Mouse (Mus musculus) C2C12 (cell line): ENCODE data around the gene Erich3. TPM values are rescaled to one million over a fixed set of nuclear protein-coding genes. Genes with fewer than 3 reads are reported as not detected.
A peak's percentile ranks its signal among the peaks of the same experiment; 100 is the strongest.

Source experiments
- H3K27me3 ChIP-seq: one replicate; pipeline ENCODE4 v1.6.1; 2011; ENCODE audit not compliant: control insufficient read depth, insufficient read depth, insufficient read length
- H3K36me3 ChIP-seq: one replicate; pipeline ENCODE4 v1.6.1; 2011; ENCODE audit not compliant: control insufficient read depth, insufficient read depth
- H3K4me3 ChIP-seq: one replicate; pipeline ENCODE4 v1.5.1; 2011; ENCODE audit warnings: mild to moderate bottlenecking, control low read depth; ENCODE audit not compliant: poor library complexity, insufficient read depth, severe bottlenecking
- H3K79me2 ChIP-seq: one replicate; pipeline ENCODE4 v1.6.1; 2011; ENCODE audit not compliant: control insufficient read depth, insufficient read depth
- H3K79me3 ChIP-seq: one replicate; pipeline ENCODE4 v1.6.1; 2011; ENCODE audit warnings: low read depth, control low read depth
- H3ac ChIP-seq: one replicate; pipeline ENCODE3; 2011; ENCODE audit warnings: low read depth; ENCODE audit not compliant: control insufficient read depth, insufficient read length
- CEBPB ChIP-seq: IDR thresholded peaks from one replicate; pipeline ENCODE4 v1.6.1; 2011; ENCODE audit warnings: low read depth, mild to moderate bottlenecking, control low read depth, moderate library complexity
- CTCF ChIP-seq: IDR thresholded peaks from one replicate; pipeline ENCODE4 v1.5.1; 2011; ENCODE audit not compliant: control insufficient read depth, insufficient read depth, insufficient read length
- FOSL1 ChIP-seq: IDR thresholded peaks from one replicate; pipeline ENCODE4 v1.8.0; 2011; ENCODE audit warnings: mild to moderate bottlenecking, low read length; ENCODE audit not compliant: poor library complexity, insufficient read depth, severe bottlenecking
- MAX ChIP-seq: IDR thresholded peaks from one replicate; pipeline ENCODE4 v1.6.1; 2011; ENCODE audit warnings: mild to moderate bottlenecking, control low read depth
- MYOD1 ChIP-seq: IDR thresholded peaks from one replicate; pipeline ENCODE4 v1.6.1; 2011; ENCODE audit warnings: low read depth; ENCODE audit not compliant: control insufficient read depth, insufficient read length
- MYOG ChIP-seq: IDR thresholded peaks from one replicate; pipeline ENCODE4 v1.6.1; 2011; ENCODE audit not compliant: control insufficient read depth, insufficient read length; ENCODE audit errors: extremely low read depth
- USF1 ChIP-seq: IDR thresholded peaks from one replicate; pipeline ENCODE4 v1.6.1; 2011; ENCODE audit warnings: low read depth, mild to moderate bottlenecking, control low read depth, moderate library complexity
- polyA plus RNA-seq: library from polyadenylated mRNA; unstranded; fragments of >200 nt; fragmentation: generic; extraction: Trizol; gene quantifications from one replicate; pipeline ENCODE4 v1.2.1, GENCODE M21; 2012; ENCODE audit warnings: missing spikeins

Erich3 gene
- polyA plus RNA-seq, 1 experiment, result 0.01 TPM

DNA sequence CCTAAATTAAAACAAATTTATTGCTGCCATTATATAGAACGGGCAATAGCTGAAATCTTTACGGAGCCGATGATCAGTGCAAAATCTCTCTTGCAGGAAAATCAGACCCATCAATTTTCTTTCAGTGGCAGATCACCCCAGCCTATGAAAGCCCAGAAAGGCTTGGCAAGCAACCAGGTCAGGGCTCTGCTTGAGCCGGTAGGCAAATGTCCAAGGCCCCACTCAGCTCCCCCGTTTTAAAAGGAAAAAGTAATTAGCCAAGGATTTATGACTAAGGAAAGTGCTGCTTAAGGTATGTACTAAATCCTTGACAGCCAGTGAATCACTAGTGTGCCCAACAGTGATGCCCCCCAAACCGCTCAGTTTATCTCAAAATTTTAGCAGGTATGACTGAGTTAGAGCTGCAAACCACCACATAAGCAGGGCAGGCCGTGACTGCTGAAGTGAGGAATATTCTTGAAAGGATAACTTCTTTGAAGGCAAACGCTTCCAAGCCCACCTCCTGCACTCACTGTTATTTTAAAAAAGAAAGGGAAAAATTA, 137.3 kb downstream of the Erich3 start:
- Histone ChIP-seq H3K27me3 (no peaks in the 10 kb centered on the region), H3K79me3 (no peaks in the 10 kb centered on the region), H3ac (no peak overlapping the region), H3K36me3 (no peaks in the 10 kb centered on the region), H3K4me3 (no peak overlapping the region), H3K79me2 (no peaks in the 10 kb centered on the region)
- TF ChIP-seq USF1, result no peak
- no peak for TF ChIP-seq CEBPB
- TF ChIP-seq MAX, result no peak
- TF ChIP-seq MYOG, result no peak

DNA sequence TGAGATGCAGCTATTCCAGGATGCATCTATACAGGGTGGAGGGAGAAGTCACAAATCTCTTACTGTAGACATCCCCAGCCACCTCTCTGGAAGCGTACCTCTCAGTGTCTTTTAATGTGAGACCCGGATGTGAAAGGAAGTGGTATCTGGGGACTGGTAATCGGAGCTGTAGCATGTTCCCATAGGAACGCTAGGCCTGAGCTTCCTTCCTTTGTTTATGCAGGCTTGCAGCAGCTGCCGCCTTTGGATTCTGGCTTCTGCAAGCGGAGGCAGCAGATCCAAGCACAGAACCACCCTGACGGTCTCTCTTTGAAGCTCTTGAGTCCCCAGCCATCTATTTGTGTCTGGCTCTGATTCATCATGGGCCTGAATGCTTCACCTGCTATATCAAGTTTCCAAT, 143.0 kb downstream of the Erich3 start:
- TF ChIP-seq MYOD1, result peak; percentile 6
- TF ChIP-seq USF1, result no peak
- no peak overlapping the region for H3ac ChIP-seq
- H3K27me3 ChIP-seq, result no peaks in the 10 kb centered on the region
- no peaks in the 10 kb centered on the region for H3K79me3 ChIP-seq
- H3K79me2 ChIP-seq, result no peaks in the 10 kb centered on the region
- H3K36me3 ChIP-seq, result no peaks in the 10 kb centered on the region
- no peak overlapping the region for H3K4me3 ChIP-seq

DNA sequence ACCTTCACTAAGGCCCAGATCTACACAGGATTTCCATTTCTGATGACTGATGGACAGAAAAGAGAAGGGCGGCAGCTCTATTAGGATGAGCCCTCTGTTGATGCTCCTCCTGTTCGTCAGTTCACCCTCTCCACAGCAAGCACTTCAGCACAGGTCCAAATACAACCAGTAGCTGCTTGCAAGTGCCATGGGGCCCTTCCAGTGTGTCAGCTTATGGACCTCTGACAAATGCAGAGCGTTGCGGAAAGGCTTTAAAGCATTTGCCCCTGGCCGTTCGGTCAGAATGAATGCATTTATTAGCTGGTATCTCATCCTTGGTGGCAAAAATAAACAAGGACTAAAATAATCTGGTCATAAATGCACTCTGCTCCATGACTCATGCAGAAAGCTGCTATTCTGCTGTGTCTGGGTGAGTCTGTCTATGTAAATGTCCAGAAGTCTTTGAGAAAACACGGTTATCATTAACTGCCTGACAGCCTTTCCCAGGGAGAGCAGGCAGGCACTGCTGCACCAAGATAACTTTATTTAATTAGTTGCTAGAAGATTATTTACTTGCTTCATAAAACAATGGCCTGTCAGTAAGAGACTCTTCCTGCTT, 146.7 kb downstream of the Erich3 start:
- TF ChIP-seq FOSL1 (no peak), CEBPB (no peak), MAX (no peak), CTCF (no peak), MYOG (no peak), USF1 (no peak), MYOD1 (no peak)
- Histone ChIP-seq H3K36me3 (no peaks in the 10 kb centered on the region), H3K79me3 (no peaks in the 10 kb centered on the region), H3K4me3 (no peak overlapping the region), H3K79me2 (no peaks in the 10 kb centered on the region), H3ac (no peak overlapping the region), H3K27me3 (no peaks in the 10 kb centered on the region)

DNA sequence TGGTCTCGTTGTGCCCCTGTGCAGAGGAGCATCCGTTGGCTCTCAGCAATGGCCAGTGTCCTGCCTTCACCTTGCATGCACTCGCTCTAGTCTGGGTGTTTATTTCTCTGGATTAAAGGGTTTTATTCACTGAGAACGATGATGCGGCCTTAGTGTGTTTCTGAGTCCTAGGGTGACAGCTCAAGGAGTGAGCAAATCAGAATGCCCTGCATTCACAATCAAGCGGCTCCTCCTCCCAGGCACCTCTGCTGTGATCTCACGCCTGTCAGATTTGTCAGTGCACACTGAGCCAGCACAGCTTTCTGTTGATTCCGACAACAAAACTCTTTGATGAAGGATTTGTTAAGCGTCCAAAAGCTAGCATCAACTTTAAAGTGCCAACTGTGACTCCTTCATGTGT, 147.6 kb downstream of the Erich3 start:
- no peak overlapping the region for H3K4me3 ChIP-seq
- H3K27me3 ChIP-seq, result no peaks in the 10 kb centered on the region
- no peaks in the 10 kb centered on the region for H3K79me2 ChIP-seq
- H3ac ChIP-seq, result no peak overlapping the region
- H3K79me3 ChIP-seq, result no peaks in the 10 kb centered on the region
- H3K36me3 ChIP-seq, result no peaks in the 10 kb centered on the region
- TF ChIP-seq USF1, result no peak

DNA sequence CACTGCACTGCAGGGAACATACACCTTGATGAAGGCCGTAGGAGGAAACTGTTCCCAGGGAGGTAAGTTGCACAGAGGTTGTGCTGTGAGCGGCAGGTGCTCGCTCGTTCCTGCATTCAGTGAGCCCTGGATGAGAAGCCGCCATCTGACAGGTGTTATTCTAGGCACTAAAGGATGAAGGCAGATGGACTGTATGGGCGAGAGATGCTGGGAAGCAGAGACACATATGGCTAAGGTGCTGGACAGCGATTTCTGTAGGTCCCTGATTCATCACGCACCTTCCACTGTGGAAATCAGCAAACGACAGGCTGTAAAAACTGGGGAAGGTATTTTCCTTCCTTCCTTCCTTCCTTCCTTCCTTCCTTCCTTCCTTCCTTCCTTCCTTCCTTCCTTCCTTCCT, 148.2 kb downstream of the Erich3 start:
- Histone ChIP-seq H3K27me3 (no peaks in the 10 kb centered on the region), H3K79me2 (no peaks in the 10 kb centered on the region), H3K36me3 (no peaks in the 10 kb centered on the region), H3K4me3 (no peak overlapping the region), H3ac (no peak overlapping the region), H3K79me3 (no peaks in the 10 kb centered on the region)
- TF ChIP-seq FOSL1 (no peak), MYOD1 (no peak), MAX (no peak), MYOG (no peak), USF1 (no peak), CTCF (no peak), CEBPB (no peak)

DNA sequence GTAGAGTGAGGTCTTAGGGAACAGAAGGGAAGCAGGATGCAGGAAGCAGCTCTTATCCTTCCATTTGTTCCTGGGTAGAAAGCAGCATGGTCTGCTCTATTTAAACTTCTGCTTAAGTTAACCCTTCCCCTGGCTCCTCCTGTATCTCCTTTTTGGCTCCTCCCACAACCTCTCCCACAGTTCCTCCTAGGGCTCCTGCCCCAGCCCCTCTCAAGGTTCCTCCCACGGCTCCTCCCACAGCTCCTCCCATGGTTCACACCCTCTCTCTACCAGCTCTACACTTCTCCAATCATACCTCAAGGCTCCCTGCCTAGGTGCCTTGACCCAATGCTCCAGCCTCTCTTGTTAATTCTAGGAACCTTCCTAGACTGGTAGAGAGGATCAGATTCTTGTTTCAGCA, 149.2 kb downstream of the Erich3 start:
- H3K79me2 ChIP-seq, result no peaks in the 10 kb centered on the region
- no peaks in the 10 kb centered on the region for H3K36me3 ChIP-seq
- H3K27me3 ChIP-seq, result no peaks in the 10 kb centered on the region
- H3ac ChIP-seq, result no peak overlapping the region
- no peaks in the 10 kb centered on the region for H3K79me3 ChIP-seq
- H3K4me3 ChIP-seq, result no peak overlapping the region
- TF ChIP-seq MYOD1 (no peak), MAX (no peak), MYOG (no peak), CTCF (no peak), FOSL1 (no peak), USF1 (no peak), CEBPB (no peak)
